Mouse (Mus musculus) neutrophil, adult 5-6 weeks (primary cell): ENCODE data around the gene Ppp1r13b. TPM values are rescaled to one million over a fixed set of nuclear protein-coding genes. Genes with fewer than 3 reads are reported as not detected.
A peak's percentile ranks its signal among the peaks of the same experiment; 100 is the strongest.

Source experiments
- ATAC-seq: fragments of 151-379, 151-347 bp; 2 replicates; pipeline ENCODE4 v1.8.0; 2017; ENCODE audit warnings: mild to moderate bottlenecking, moderate TSS enrichment; ENCODE audit not compliant: insufficient number of reproducible peaks, poor library complexity, low FRiP score, severe bottlenecking; ENCODE audit errors: extremely low read depth
- total RNA-seq: library from RNA; stranded (forward); fragments of 200-1000 nt; gene quantifications from 2 replicates; pipeline ENCODE4 v1.2.3, GENCODE M21; 2017

The Ppp1r13b gene
- total RNA-seq, 1 experiment from 2014 or later: 26.1 TPM

DNA sequence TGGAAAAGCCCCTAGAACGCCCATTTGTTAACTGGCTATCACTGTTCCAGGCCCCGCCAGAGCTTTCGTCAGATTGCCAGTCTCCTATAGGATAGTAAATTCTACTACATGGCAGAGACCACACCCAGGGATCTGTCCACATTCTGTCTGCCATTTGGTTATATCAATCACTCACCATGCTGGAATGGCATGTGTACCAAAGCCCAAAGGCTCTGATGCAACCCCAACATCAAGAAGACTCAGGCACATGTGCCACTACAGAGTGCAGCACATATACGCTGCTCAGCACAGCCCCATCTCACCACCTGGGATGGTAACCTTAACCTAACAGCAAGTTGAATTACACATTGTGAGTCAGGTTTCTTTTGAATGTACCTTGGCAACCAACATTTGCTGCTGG, 62.0 kb downstream of the Ppp1r13b start:
- ATAC-seq: no peak

- ATAC-seq: no peak
Measured at GRCm38 (mm10) chr12:111843470-111843869, 64.4 kb downstream of the Ppp1r13b start.

GRCm38 (mm10) chr12:111842565-111843433, 65.1 kb downstream of the Ppp1r13b start:
- no peak for ATAC-seq

GRCm38 (mm10) chr12:111833457-111833856, 74.5 kb downstream of the Ppp1r13b start:
- no peak for ATAC-seq

DNA sequence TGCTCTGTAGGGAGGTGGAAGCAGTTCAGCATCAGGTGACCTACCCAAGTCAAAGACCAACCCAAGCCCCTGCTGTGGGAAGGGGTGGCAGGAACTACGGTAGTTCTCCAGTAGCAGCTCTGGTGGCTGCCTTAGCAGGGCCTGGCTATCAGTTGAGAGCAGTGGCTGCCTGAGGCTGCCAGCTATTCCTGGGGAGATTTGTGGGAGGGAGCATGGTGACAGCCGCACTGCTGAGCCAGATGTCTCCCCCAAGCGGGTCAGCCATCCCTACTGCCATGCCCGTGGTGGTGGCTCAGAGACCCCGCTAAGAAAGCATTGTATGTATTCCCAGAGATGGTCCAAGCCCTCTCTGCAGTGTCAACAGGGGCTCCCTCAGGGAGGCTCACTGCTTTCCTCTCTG, 75.3 kb downstream of the Ppp1r13b start:
- no peak for ATAC-seq

DNA sequence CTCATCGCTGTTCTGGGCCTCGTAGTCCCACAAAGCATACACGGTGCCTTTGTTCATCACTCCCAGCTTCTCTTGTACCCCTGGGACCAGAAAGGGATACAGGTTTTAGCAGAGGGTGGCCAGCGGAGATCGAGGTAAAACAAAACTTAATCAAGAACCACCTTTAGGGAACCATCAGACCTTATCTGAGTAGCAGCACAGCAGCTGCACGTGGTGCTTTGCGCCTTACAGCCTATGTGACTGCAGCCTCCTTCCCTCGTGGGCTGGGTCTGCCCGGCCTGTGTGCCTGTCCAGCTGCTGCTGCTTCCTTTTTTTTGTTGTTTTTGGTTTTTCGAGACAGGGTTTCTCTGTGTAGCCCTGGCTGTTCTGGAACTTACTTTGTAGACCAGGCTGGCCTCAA, 77.5 kb downstream of the Ppp1r13b start:
- no peak for ATAC-seq

GRCm38 (mm10) chr12:111829954-111830353, 78.0 kb downstream of the Ppp1r13b start:
- ATAC-seq: no peak

GRCm38 (mm10) chr12:111829447-111829846, 78.5 kb downstream of the Ppp1r13b start:
- no peak for ATAC-seq

GRCm38 (mm10) chr12:111827556-111827955, 80.4 kb downstream of the Ppp1r13b start:
- no peak for ATAC-seq

DNA sequence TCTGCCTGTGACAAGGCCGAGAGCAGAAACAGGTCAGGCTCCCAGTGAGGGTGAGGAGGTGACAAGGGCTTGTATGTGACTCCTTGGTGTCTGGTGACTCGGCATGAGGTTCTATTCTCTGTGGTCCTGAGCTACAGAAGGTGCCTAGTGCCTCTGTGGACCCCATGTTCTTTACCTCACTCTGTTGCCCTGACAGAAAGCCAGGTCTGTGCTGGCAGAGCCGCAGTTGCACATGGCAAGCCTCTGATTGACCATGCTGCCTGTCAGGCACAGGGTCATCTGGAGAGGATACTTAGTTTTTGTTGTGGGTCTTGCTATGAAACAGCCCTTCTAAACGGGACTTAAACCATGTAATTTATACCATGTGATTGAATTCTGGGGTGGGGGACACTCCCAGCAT, 86.0 kb downstream of the Ppp1r13b start:
- ATAC-seq: no peak

- no peak for ATAC-seq
Measured at GRCm38 (mm10) chr12:111820708-111821107, 87.2 kb downstream of the Ppp1r13b start.

GRCm38 (mm10) chr12:111819936-111820335, 88.0 kb downstream of the Ppp1r13b start:
- ATAC-seq: no peak

DNA sequence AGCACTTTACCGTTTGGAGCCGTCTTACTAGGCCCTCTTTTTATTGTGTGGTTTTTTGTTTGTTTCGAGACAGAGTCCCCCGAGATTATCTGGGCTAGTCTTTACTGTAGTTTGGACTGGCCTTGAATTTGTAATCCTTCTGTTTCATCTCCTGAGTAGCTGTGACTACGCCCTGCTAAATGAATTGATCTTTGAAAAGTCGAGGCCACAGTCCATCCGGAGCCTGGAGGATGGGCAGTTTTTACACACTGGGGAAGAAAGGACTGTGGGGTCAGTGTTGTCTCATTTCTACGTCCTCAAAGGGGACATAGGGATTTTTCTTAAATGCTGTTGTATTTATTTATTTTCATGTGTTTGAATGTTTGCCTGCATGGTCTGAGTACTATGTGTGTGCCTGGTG, 89.9 kb downstream of the Ppp1r13b start:
- no peak for ATAC-seq

DNA sequence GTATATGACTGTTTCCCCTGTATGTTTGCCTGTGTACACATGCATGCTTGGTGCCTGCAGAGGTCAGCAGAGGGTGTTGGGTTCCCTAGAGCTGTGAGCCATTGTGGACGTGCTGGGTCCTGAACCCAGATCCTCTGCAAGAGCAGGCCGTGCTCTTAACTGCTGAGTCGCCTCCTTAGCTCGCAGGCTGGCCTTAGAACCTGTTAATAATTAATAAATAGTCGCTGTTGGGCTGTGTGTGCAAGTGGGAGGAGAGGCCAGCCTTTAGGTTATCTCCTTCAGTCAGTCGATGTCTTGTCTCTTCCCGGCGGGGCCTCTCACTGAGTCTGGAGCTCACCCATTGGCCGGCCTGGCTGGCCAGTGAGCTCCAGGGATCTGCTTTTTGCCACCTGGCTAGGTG, 90.9 kb downstream of the Ppp1r13b start:
- ATAC-seq: no peak

DNA sequence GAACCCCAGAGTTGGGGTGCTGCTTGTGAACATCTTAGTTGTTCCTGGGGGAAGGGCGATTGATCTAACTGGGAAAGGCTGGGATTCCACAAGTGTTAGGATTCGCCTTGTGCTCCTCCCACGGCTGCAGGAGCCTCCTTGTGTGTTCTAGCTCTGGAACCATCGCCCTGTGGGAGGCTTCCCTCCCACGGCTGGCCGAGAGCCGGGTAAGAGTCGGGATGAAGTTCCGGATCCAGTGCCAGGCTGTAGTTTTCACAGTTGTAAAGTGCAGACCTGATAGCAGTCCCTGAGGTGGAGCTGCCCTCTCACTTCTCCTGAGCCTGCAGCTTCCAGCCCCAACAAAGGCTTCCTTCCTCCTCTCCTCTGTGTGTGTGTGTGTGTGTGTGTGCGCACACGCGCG, 91.4 kb downstream of the Ppp1r13b start:
- ATAC-seq: no peak

GRCm38 (mm10) chr12:111814769-111815762, 92.8 kb downstream of the Ppp1r13b start:
- ATAC-seq: no peak

GRCm38 (mm10) chr12:111813766-111814617, 93.9 kb downstream of the Ppp1r13b start, which contains the start of the genes Xrcc3 and Zfyve21:
Gene Xrcc3 (minus strand): TSS chr12:111813873.
Gene Zfyve21 (plus strand): TSS chr12:111814170.
- peak; percentile 94 for ATAC-seq

DNA sequence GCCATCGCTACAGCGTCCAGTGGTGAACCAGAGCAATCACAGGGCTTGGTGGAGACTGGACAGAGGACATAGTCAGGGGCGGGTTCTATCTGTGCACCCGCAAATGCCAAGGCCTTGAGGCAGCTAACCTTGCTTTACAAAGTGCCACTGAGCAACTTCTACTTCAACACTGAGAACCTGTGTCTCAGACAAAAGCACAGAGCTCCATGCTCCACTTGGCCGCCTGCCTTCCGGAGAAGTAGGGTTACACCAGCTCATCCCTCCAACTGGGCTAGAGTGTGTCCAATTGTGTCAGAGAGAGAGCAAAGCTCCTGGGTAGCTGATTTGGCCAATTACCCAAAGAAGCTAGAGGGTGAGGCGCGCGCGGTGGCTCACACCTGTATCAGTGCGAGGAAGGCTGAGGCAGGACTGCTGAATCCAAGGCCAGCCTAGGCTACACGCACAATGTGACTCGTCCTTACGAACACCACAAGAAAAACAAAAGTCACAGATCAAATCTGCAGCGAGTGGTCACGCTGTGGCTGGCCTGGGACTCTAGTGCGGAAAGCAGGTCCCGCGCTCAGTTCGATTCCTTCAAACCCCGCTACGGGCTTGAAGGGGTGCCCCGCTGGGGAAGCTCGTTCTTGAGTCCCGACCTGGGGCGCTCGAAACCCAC, 94.7 kb downstream of the Ppp1r13b start:
- no peak for ATAC-seq
